Mouse (Mus musculus): ENCODE results near the gene Shb.
A peak's percentile ranks its signal among the peaks of the same experiment; 100 is the strongest.

The Shb gene

DNA sequence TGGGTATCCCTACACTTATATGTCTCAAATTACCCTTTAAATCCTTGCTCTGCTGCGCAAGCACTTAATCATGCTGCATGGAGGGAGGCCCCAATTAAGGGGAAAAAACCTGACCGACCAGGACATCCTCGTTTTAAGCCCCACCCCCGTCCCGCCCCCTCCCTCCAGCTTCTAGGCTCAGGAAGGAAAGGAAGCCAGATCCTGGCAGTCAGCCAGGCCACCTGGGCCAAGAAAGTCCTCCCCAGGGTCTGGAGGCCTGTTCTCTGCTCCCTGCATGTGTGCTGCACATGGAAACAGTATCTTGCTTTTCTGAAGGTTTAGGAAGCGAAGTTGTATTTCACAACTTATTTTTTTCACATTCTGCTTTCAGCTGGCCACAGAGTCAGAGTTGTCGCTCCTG lies at the start of gene Shb:
TSS of gene Shb (minus strand) at position 96 of the 400 bp plus-strand sequence.
- peak; percentile 81 for DNase-seq

DNA sequence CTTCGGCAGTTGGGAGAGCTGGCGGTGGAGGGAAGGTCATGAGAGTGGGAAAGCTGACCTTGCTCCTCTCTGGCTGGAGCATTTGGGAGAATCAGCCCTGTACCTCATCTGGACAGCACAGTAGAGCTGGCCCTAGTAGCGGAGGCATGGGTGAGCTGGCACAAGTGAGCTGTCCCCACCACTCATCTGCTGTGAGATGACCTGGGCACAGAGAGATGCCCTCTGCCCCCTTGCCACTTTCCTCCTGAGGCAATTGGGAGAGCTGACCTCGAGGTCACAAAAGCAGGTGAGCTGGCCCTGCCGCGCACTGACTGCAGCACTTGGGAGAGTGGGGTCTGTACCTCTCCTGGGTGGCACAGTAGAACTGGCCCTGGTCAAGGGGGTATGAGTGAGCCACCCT lies 48.8 kb upstream of the Shb start:
- DNase-seq = no peak

DNA sequence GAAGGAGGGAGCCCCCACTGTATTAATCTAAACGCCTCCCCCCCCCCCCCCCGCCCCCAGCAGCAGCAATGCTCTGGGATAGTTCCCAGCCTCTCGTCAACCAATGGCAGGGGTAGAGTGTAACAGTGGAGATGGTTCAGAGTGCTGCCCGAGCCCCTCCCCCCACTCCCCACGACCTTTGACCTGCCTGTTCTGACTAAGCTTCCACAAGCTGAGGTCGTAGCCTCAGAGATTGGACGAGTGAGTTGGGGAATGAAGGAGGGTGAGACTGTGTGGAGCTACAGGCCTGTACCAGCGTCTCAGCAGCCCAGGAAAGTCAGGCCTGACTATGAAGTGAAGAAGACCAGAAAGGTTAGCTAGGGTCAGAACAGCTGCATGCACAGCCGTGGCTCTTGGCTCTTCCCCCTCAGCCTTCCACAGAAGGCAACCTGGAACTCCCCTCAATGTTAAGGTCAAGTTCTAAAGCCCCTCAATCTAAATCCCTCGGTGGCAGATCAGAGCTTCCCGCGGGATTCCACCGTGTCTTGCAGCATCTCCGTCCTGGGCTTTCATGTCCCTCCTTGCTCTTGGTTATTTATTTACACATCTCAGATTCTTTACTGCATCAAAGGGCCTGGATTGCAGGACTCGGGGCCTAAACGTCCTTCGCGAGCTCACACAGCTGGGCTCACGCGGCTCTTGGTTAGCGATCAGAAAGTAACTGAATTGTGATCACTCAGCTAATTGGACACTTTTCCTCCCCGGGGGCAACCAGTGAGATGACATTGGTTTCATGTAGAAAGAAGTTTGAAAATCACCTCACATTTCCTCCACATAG lies 46.5 kb upstream of the Shb start:
- peak; percentile 45 for DNase-seq

DNA sequence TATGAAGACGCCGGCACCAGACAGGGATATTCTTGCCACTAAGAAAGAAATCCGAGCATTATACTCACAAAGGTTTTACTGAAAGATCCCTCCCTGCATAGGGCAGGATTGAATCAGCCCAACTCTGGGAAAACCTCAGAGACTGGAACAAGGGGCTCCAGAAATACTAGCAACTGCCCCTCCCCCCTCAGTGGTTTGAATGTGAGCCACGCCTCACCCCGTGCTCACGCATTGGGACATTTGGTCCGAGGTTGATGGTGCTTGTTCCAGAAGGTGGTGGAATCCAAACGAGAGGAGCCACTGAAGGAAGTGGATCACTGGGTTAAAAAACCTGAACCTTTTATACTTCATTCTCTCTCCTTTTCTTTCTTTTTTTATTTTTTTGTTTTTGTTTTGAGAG lies 45.4 kb upstream of the Shb start:
- DNase-seq = no peak

- no peak for DNase-seq
Measured at GRCm38 (mm10) chr4:45574614-45575169, 42.4 kb upstream of the Shb start.

DNA sequence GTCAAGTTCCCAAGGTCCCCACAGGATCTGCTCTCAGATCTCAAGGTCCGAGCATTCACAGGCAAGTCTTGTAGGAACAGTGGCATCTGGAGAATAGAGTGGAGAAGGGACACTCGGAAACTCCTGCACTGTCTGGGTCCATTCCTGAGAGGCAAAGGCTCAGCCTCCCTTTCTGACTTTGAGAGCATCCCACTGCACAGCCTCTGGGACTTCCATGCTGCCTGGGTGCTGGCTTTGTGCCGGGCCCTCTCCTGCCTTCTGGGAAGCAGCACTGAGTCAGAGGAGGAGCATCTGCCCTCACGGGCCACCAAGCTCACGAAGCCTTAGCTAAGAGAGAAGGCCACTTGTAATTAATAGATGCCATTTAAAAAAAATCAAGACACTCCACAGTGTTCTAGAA lies 37.3 kb upstream of the Shb start:
- no peak for DNase-seq

GRCm38 (mm10) chr4:45558211-45558610 lies 25.9 kb upstream of the Shb start:
- DNase-seq = no peak

GRCm38 (mm10) chr4:45552571-45552970 lies 20.3 kb upstream of the Shb start:
- no peak for DNase-seq

GRCm38 (mm10) chr4:45550970-45551369 lies 18.7 kb upstream of the Shb start:
- no peak for DNase-seq

DNA sequence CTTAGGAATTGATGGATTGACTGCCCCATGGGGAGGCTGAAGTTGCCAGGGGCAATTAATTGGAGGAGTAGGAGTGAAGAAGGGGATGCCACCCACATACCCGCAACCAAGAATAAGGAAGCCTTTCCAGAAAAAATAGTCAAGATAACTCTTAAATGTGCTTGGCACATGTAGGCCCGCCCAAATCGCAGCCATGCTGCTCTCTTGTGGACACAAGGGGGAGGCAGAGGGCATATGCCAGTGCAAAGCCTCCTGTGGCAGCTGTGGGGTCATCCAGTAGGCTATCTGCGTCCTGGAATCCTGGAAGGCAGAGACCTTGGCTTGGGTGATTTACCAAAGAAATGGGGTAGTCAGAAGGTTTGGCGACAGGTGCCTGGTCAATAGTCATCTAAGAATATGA lies 17.2 kb upstream of the Shb start:
- DNase-seq = peak; percentile 36

DNA sequence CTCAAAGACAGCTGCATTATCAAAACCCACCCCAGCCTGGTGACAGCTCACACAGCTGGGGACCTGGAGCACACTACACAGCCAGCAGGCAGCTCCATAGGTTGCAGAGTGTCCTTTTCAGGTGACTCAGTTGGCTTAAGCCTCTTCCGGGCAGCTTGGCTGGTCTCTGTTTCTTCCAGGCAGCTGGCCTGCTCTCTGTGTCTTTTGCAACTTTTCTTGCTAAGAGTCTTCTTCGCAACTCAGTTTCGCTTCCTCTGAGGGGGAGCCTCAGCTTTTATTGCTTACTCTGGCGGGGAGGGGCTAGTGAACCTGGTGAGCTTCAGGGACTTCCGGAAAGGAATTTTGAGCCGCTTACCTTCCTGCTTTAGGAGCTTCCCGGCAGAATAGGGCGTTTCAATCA lies 13.6 kb upstream of the Shb start:
- DNase-seq = no peak

DNA sequence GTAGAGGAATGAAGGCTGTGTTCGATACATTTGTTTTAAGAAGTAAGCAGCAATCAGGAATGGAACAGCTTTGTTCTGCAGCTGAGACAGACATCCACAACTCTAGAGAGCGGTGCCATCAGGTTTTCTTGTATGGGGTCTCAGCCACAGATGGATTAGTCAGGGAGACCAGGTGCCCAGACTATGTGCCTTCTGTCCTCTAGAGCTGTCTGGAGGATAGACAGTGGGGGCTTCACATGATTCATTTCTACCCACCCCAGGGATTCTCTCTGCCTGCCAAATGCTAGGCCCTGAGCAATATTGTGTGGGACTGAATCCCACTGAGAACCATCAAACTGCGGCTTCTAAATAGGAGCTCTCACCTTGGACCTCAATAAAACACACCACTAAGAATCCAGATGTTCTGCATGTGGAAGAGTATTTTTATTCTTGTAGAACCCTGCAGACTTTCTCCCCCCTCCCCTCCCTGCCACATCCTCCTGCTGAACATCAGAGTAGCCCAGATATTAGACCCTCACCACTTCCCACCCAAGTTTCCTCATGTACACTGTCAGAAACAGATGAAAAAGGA lies 11.3 kb upstream of the Shb start:
- DNase-seq = no peak

- DNase-seq = no peak
Measured at GRCm38 (mm10) chr4:45540151-45540933, 8.1 kb upstream of the Shb start.

DNA sequence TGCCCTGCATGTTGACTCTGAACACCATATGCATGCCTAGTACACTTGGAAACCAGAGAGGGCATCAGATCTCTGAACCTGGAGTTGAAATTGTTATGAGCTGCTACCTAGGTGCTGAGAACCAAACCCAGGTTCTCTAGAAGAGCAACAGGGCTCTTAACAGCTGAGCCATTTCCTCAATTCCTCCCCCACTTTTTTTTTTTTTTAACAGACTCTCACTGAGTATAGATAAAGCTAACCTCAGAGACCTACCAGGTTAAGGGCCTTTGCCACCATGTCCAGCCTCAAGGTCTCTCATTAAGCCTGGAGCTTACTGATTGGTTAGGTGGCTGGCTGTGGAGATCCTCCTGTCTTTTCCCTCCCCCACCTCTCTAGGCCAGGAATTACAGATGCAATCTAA lies 6.9 kb upstream of the Shb start:
- no peak for DNase-seq

GRCm38 (mm10) chr4:45533436-45533940 lies 1.2 kb upstream of the Shb start:
- DNase-seq = no peak

- peak; percentile 96 for DNase-seq
Measured at GRCm38 (mm10) chr4:45530662-45531542, 1.4 kb downstream of the Shb start.

DNA sequence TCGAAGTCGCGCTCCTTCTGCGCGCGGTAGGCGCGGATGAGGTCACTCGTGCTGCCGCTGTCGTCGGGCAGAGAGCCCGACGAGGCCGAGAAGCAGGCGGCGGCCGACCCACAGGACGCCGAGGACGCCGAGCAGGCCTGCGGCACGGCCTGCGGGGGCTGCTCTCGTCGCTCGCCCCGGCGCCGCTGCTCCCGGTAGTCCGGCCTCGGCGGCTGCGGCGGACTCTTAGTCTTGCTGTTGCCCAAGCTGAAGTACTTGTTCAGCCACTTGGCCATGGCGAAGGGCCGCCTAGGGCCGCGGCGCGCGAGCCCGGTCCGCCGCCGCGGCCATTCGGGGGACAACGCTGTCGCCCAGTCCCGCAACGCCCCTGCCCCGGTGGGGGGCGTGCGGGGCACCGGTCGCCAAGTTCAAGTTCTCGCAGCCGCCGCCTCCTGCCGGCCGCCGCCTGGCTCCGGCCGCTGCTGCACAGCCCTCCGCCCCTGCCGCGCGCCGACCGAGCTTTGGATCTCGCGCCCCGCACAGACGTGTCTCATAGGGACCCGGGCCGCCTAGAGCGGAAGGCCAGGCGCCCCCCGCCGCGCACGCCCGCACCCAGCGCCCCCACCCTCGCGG lies 2.2 kb downstream of the Shb start:
- DNase-seq = peak; percentile 58

DNA sequence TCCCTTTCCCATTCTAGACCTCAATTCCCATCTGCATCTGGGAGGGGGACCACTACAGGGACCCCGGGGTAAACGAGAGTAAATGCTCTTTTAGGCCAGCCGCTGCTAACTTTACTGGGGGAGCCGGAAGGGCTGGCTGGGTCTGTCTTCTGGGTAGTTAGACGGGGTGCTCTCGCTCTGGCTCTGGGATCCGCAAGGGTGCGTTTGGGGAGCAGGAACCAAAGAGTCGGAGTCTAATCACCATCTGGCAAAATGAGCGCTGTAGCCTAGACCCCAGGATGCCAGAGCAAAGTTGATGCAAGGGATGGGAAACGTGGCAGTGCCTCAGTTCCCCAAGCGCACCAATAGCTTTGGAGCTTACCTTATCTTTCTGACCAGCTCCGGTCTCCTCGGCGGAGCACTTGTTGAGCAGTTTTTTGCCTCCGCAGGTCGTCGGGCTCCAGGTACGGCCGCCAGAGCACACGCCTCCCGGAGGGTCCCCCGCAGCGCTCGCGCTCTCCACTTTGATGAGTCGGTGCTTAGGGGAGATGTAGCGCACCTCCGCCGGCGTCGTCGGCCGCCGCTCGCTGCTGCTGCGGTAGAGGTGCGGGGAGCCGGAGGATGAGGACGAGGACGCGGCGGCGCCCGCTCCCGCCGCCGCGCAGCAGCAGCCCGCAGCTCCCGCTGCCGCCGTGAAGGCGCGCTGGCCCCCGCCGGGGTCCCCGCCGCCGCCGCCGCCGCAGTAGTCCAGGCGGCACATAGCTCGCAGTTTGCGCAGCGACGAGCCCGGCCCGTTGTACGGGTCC lies 2.9 kb downstream of the Shb start:
- peak; percentile 83 for DNase-seq

- peak; percentile 32 for DNase-seq
Measured at GRCm38 (mm10) chr4:45528355-45529198, 3.7 kb downstream of the Shb start.

Data from liver (tissue).